21 mouse cellular contexts compared by ENCODE assay signal in genomic region chr11:61378651-61379050, GRCm38 (mm10). TPM values are rescaled to one million over a fixed set of nuclear protein-coding genes. Genes with fewer than 3 reads are reported as not detected.
DNase-seq lines count a peak whose midpoint lies in the region; ATAC-seq and TF ChIP-seq lines count a peak whose summit lies in the region.
"Had no signal": no experiment of that assay in that cellular context is flagged by ENCODE, and none has a peak within 500 bp of the region (broad histone marks: within the 10 kb centered on the region; RNA-seq: fewer than 3 reads in every experiment).

No protein-coding gene starts in this region.

- 75% methylated on average over 4 of the region's 4 CpGs for WGBS in kidney, embryonic 14.5 days
- WGBS in intestine, embryonic 15.5 days: 68% methylated on average over 4 of the region's 4 CpGs
- WGBS in kidney, postnatal 0 days: 74% methylated on average over 4 of the region's 4 CpGs
- 50% methylated on average over 4 of the region's 4 CpGs for WGBS in small intestine, adult 2 months
- WGBS in limb, embryonic 10.5 days: 70% methylated on average over 4 of the region's 4 CpGs

- ATAC-seq in kidney, embryonic 14.5 days (ENCODE audit: low FRiP score, low TSS enrichment): no peak
- ATAC-seq in intestine, embryonic 15.5 days: peak; percentile 65; the same call in 1 of the 2 replicates
- peak; percentile 68; the same call in 1 of the 2 replicates for ATAC-seq in kidney, postnatal 0 days (replicated peaks; ENCODE audit: low FRiP score, low read depth)
- ATAC-seq: Patski had no signal

- no peak overlapping the region for H3K9ac ChIP-seq in kidney, embryonic 14.5 days (ENCODE audit: low read depth, low read length)
- H3K9ac ChIP-seq in intestine, embryonic 15.5 days: no peak overlapping the region
- no peak overlapping the region for H3K9ac ChIP-seq in kidney, postnatal 0 days (ENCODE audit: low read depth, low read length)
- H3K9ac ChIP-seq: embryonic facial prominence, embryonic 15.5 days; forebrain, embryonic 12.5 days; hindbrain, embryonic 15.5 days; neural tube, embryonic 15.5 days; stomach, embryonic 15.5 days had no signal

- no peaks in the 10 kb centered on the region for H3K9me3 ChIP-seq in kidney, embryonic 14.5 days (ENCODE audit: control insufficient read depth, low read length)
- no peaks in the 10 kb centered on the region for H3K9me3 ChIP-seq in intestine, embryonic 15.5 days
- no peaks in the 10 kb centered on the region for H3K9me3 ChIP-seq in kidney, postnatal 0 days (replicated peaks; ENCODE audit: low read length)
- no peaks in the 10 kb centered on the region for H3K9me3 ChIP-seq in limb, embryonic 10.5 days (replicated peaks)
- H3K9me3 ChIP-seq: embryonic facial prominence, embryonic 15.5 days; forebrain, embryonic 12.5 days; hindbrain, embryonic 10.5 days; hindbrain, embryonic 15.5 days; neural tube, embryonic 15.5 days; stomach, embryonic 15.5 days had no signal

- peaks cover 27% of the 10 kb centered on the region for H3K27me3 ChIP-seq in kidney, embryonic 14.5 days (ENCODE audit: control insufficient read depth, insufficient read depth, low read length)
- H3K27me3 ChIP-seq in intestine, embryonic 15.5 days (replicated peaks): peaks cover 20% of the 10 kb centered on the region
- H3K27me3 ChIP-seq in kidney, postnatal 0 days (ENCODE audit: insufficient read depth, low read length): peaks cover 14% of the 10 kb centered on the region
- peaks cover 7% of the 10 kb centered on the region for H3K27me3 ChIP-seq in small intestine, adult 2 months (ENCODE audit: control insufficient read depth, insufficient read depth, low read length)
- peaks cover 65% of the 10 kb centered on the region for H3K27me3 ChIP-seq in limb, embryonic 10.5 days (ENCODE audit: low read depth, poor library complexity, severe bottlenecking)

- no peak overlapping the region for H3K27ac ChIP-seq in kidney, embryonic 14.5 days (ENCODE audit: low read depth, low read length)
- H3K27ac ChIP-seq in intestine, embryonic 15.5 days: no peak overlapping the region
- no peak overlapping the region for H3K27ac ChIP-seq in kidney, postnatal 0 days
- peak overlapping the region; percentile 94 for H3K27ac ChIP-seq in small intestine, adult 2 months (ENCODE audit: insufficient read depth, low read depth, low read length)
- no peak overlapping the region for H3K27ac ChIP-seq in limb, embryonic 10.5 days
- H3K27ac ChIP-seq: embryonic facial prominence, embryonic 10.5 days; embryonic facial prominence, embryonic 15.5 days; forebrain, embryonic 12.5 days; hindbrain, embryonic 10.5 days; hindbrain, embryonic 15.5 days; macrophage; neural tube, embryonic 15.5 days; stomach, embryonic 15.5 days had no signal

- no peaks in the 10 kb centered on the region for H3K4me1 ChIP-seq in kidney, embryonic 14.5 days (ENCODE audit: control insufficient read depth, insufficient read depth, low read length)
- H3K4me1 ChIP-seq in intestine, embryonic 15.5 days (replicated peaks): peaks cover 6% of the 10 kb centered on the region
- H3K4me1 ChIP-seq in kidney, postnatal 0 days (replicated peaks; ENCODE audit: insufficient read depth, low read length): 0 out of 2 replicates have a peak, but pooled peaks cover 5% of the 10 kb centered on the region
- H3K4me1 ChIP-seq in small intestine, adult 2 months (ENCODE audit: control insufficient read depth, insufficient read depth, insufficient read length, low read length): peaks cover 7% of the 10 kb centered on the region; the same call in 1 of the 2 replicates
- H3K4me1 ChIP-seq in limb, embryonic 10.5 days: peaks cover 13% of the 10 kb centered on the region

- DNase-seq in kidney, adult 8-10 months: peak; percentile 52 to 64
- DNase-seq in kidney, postnatal 0 days (ENCODE audit: low spot score): no peak
- no peak for DNase-seq in urinary bladder, adult 18-20 months (ENCODE audit: low spot score in 2 of 2)
- no peak for DNase-seq in limb, embryonic 10.5 days (ENCODE audit: low spot score)
- DNase-seq: cerebellum, adult 8-10 months; midbrain, embryonic 14.5 days; right cerebral cortex, postnatal 14 days; thymus, postnatal 14 days had no signal

- no peak overlapping the region for H3K4me2 ChIP-seq in kidney, embryonic 14.5 days (replicated peaks; ENCODE audit: low read depth, low read length)
- no peak overlapping the region for H3K4me2 ChIP-seq in intestine, embryonic 15.5 days (replicated peaks)
- no peak overlapping the region for H3K4me2 ChIP-seq in kidney, postnatal 0 days (ENCODE audit: low read length)

- H3K4me3 ChIP-seq in kidney, embryonic 14.5 days (ENCODE audit: low read length): no peak overlapping the region
- H3K4me3 ChIP-seq in intestine, embryonic 15.5 days (replicated peaks): no peak overlapping the region
- H3K4me3 ChIP-seq in kidney, postnatal 0 days (replicated peaks; ENCODE audit: low read depth, low read length): no peak overlapping the region
- H3K4me3 ChIP-seq in small intestine, adult 2 months (ENCODE audit: low read depth, low read length): no peak overlapping the region
- H3K4me3 ChIP-seq in limb, embryonic 10.5 days: no peak overlapping the region

- TF ChIP-seq POLR2A in small intestine, adult 2 months (IDR thresholded peaks at IDR 0.05; ENCODE audit: low read depth, low read length): no peak

- no peak for TF ChIP-seq CTCF in kidney, postnatal 0 days (IDR thresholded peaks at IDR 0.05; ENCODE audit: low read depth)
- TF ChIP-seq CTCF in small intestine, adult 2 months (IDR thresholded peaks at IDR 0.05; ENCODE audit: extremely low read depth, insufficient read length, insufficient replicate concordance, low read depth, low read length): no peak

- H3K36me3 ChIP-seq in kidney, embryonic 14.5 days (ENCODE audit: control insufficient read depth, insufficient read depth, low read length): no peaks in the 10 kb centered on the region
- H3K36me3 ChIP-seq in intestine, embryonic 15.5 days: no peaks in the 10 kb centered on the region
- H3K36me3 ChIP-seq in kidney, postnatal 0 days (ENCODE audit: insufficient read depth, low read length): no peaks in the 10 kb centered on the region
- H3K36me3 ChIP-seq in small intestine, adult 2 months (ENCODE audit: control insufficient read depth, insufficient read depth, low read length): no peaks in the 10 kb centered on the region
- H3K36me3 ChIP-seq in limb, embryonic 10.5 days: no peaks in the 10 kb centered on the region
- H3K36me3 ChIP-seq: embryonic facial prominence, embryonic 10.5 days; embryonic facial prominence, embryonic 15.5 days; forebrain, embryonic 12.5 days; hindbrain, embryonic 10.5 days; hindbrain, embryonic 15.5 days; neural tube, embryonic 15.5 days; stomach, embryonic 15.5 days had no signal

RNA-seq across cellular contexts. Expression of gene Slc47a1, which starts 0.5 kb away (rescaled TPM):
- 4.3 and 9.1 TPM in 2 replicates for polyA plus RNA-seq in kidney, embryonic 14.5 days (2014; fragmentation: Nextera tagmentation; extraction: Ambion mirVana)
- polyA plus RNA-seq in intestine, embryonic 15.5 days (2015; fragmentation: Nextera tagmentation; extraction: Ambion mirVana): 4.8 and 5.9 TPM in 2 replicates
- 45.7 and 51.5 TPM in 2 replicates for polyA plus RNA-seq in kidney, postnatal 0 days (2015; fragmentation: Nextera tagmentation; extraction: Ambion mirVana)
- polyA plus RNA-seq in small intestine, adult 2 months (2012; rRNA removed): 9.7 and 25.8 TPM in 2 replicates
- 0.05 and 0.13 TPM in 2 replicates for polyA plus RNA-seq in limb, embryonic 10.5 days (2016; fragmentation: Nextera tagmentation; extraction: Ambion mirVana)
- polyA plus RNA-seq: forebrain, embryonic 12.5 days; macrophage; midbrain, embryonic 14.5 days had no signal

RNA-seq across cellular contexts. Expression of gene Slc47a2, which starts 36.0 kb away (rescaled TPM):
- polyA plus RNA-seq in kidney, embryonic 14.5 days (2014; fragmentation: Nextera tagmentation; extraction: Ambion mirVana): not detected in 2 replicates
- not detected in 2 replicates for polyA plus RNA-seq in intestine, embryonic 15.5 days (2015; fragmentation: Nextera tagmentation; extraction: Ambion mirVana)
- 0.17 and 0.22 TPM in 2 replicates for polyA plus RNA-seq in kidney, postnatal 0 days (2015; fragmentation: Nextera tagmentation; extraction: Ambion mirVana)
- polyA plus RNA-seq in small intestine, adult 2 months (2012; rRNA removed): 0.06 TPM in 1 of 2 replicates, not detected in the other
- polyA plus RNA-seq in limb, embryonic 10.5 days (2016; fragmentation: Nextera tagmentation; extraction: Ambion mirVana): not detected in 2 replicates
- polyA plus RNA-seq: embryonic facial prominence, embryonic 10.5 days; forebrain, embryonic 12.5 days; hindbrain, embryonic 10.5 days; hindbrain, embryonic 15.5 days; intestine, embryonic 14.5 days; macrophage; midbrain, embryonic 14.5 days; neural tube, embryonic 15.5 days; Patski; stomach, embryonic 15.5 days had no signal

Comparison
In these comparisons a context has a peak if more than half of its experiments do, and no peak if none do; other contexts are left out.
1. DNase-seq: peak in kidney, adult 8-10 months (2 of 2); none in kidney, postnatal 0 days (single experiment), urinary bladder, adult 18-20 months (0 of 2) and limb, embryonic 10.5 days (single experiment).